Mouse (Mus musculus): Measurements from ENCODE around the gene Gm28308.

The Gm28308 gene

DNA sequence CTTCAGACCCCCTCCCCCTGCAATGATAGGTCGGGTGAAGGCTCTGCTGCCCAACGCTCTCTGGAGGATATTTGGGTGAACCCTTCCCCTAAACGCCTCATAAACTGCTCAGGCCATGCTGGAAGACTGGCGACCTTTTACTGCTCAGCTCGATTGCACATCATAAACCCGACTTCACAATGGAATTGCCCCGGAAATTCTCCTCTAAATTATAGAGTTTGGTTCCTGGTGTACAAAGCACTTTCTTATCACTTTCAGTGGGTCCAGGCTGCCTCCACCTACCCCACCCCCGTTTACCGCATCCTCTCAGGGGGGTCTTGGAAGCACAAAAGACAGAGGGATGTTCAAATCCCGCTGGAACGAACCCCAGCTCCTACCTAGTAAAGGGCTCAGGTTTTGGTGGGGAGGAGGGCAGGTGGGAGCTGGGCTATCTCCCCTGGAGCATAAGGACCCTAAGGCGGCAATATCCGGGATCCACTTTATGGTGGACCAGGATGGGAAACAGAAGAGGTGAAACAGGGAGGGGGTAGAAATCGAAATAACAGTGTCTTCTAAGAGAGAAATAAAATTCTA, 5.6 kb upstream of the Gm28308 start:
- DNase-seq, result no peak

DNA sequence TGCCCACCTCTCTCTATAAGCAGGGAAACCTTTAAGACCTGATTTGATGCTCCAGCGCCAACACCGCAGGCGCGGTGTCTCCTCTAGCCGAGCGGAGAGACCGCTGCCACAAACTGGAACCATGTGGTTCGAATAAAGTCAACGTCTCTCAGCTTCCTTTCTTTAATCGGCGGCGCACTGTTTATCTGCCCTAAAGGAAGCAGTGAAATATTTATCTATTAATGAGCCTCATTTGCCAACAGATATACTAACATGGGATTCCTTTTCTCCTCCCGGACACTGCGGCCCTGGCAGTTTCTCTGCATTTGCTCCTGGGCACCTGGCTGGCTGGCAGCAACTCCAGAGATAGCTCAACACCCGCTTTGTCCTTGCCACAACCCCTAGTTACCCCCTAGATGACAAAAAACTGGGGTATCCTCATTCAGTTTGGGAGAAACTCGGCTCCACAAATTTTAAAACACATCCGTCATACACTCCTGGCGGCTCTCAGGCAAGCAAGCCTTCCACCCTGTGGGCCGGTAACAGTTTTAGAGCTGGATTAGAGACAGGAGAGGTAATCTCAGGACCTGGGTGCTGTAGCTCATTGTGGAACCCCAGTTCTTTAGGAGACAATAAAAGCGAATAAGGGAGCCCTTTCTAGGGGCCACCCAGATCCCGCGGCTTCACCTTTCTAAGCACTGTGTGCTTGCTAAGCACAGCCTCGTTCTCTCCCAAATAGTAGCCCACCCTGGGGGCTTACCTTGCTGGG, 4.9 kb upstream of the Gm28308 start:
- no peak for DNase-seq

DNA sequence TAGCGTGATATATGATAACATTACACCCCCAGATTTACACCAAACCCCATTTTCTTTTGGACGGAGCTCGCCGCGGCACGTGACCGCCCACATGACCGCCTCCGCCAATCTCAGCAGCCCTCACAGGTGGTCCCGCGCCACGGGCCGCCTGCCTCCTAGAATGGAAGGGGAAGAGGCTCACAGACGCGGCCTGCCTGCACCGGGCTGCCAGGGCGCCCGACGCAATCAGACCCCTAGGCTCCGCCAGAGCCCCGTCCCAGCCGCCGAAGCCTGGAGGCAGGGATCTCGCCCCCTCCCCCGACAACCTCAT, 4.3 kb upstream of the Gm28308 start:
- DNase-seq, result peak; percentile 79

DNA sequence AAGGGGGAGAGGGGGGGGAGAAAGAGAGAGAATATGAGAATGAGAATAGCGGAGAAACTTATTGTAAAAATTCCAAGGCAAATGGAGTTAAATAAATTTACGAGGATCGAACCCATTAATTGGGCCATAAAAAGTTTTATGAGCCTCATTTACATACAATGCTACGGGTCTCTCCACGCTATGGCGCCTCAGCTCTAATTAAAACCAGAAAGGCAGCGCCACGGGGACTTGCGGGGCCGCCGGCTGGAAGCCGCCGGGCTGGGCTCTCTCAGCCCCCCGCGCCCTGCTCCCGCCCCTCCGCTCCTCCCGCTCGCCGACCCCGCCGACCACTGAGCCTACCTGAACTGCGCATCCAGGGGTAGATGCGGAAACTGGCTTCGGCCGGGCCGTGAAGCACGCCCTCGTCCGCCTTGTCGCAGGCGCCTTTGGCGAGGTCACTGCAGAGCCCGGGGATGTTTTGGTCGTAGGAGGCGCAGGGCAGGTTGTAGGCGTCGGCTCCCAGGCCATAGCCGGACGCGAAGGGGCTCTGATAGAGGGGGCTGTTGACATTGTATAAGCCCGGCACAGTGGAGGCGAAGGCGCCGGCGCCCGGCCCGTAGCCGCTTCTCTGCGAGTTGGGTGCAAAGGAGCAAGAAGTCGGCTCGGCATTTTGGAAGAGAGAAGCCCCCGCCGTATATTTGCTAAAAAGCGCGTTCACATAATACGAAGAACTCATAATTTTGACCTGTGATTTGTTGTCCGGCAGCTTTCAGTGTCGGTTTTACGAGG, 3.7 kb upstream of the Gm28308 start:
- no peak for DNase-seq

DNA sequence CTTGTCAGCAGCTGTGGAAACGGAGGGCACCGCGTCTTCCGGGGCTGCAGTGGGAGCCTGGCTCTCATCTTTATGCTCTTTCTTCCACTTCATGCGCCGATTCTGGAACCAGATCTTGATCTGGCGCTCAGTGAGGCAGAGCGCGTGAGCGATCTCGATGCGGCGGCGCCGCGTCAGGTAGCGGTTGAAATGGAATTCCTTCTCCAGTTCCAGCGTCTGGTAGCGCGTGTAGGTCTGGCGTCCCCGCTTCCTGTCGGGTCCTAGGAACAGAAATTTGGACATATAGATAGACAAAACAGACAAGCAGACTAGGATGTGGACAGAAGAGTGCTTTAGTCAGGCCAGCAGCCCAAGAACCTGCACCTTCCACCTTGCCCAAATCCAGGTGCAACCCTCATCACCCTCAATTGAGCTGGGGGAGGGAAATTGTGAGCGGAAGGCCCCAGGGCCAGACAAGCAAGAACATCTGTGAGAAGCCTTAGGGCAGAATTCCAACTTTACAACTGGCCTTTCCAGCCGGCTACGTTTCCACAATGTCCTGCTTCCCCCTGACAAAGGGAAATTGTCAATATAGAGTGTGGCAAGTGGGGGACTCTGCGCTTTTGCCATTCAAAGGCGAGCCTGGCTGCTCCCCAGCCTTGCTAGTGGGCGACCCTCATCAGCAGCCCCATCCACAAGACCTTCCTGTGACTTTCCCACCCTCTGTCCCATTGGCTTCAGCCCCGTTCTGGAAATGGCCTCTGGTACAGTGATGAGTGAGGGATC, 2.8 kb upstream of the Gm28308 start:
- no peak for DNase-seq

DNA sequence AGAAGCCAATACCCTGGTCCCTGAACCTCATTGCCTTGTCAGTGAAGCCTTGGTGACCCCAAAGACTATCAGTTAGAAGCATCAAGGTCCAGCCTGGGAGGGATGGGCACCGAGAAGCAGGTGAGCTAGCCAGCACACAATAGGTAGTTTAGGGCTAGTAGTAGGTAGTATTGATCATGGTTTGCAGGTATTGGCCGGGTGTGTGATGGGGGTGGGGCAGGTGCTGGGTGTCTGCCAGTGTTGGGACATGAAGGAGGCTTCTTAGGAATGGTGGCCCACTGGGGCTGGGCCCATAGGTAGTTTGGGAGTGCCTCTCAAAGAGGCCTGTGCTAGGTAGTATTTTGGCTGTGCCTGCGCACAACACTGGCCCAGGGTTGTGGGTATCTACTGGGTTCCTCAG, 1.9 kb upstream of the Gm28308 start:
- no peak for DNase-seq

DNA sequence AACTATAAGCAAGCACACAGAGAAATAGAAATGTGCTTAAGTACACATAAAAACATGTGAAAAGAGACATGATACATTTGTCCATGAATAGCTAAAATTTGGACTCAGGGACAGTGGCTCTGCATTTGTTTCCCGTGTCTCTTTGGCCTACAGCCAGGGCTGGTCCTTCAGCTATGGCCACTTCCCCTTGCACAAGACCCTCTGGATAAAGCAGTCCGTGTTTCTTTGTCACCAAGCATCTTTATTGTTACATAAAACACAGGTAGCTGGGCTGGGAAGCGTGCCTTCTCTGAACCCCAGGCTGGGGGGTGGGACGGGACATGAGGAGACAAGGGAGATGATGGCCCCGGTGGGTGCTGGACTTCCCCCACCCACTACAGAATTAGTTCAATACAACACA, 1.1 kb upstream of the Gm28308 start:
- DNase-seq, result no peak

DNA sequence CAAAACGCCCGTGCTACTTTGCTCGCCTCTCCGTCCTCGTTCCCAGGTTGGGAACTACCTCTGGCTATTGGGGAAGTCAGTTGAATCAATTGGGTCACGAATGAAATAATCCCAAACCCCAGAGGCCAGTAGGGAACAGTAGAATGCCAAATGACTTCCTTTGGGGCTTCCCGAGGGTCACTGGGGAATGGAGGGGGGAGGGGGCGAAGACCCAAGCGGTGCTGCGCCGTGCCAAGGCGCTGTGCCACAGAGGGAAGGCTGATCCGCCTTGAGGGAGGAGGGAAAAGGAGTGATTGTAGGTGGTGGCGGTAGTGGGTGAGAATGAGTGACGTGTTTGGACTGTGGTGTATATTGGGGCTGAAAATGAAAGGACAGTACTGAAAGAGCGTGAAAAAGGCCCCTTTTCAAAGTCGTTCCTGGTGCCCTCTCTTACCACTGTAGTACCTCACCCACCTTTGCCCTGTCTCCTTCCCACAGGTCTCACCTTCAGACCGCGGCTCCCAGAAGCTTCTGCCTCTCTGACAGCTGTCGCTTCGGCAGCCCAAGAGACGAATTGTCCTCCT, 502 bp downstream of the Gm28308 start:
- DNase-seq, result peak; percentile 46

DNA sequence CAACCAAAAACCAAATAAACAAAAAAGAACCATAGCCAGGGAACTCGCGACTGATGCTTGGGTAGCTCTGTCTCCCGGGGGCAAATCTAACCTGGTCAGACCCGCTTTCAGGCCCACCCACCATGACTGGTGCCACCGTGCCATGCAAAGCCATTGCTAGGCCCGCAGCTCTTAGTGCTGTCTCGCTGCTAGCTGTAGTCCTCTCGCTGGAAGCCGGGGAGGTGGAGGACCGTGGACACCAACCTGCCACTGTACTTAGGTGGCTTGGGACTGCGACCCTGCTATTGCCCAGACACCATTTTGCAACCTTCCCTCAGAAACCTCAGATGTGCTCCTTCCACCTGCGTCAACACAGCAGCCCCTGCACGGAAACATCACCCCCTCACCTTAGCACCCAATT, 1.2 kb downstream of the Gm28308 start:
- DNase-seq, result peak; percentile 15

DNA sequence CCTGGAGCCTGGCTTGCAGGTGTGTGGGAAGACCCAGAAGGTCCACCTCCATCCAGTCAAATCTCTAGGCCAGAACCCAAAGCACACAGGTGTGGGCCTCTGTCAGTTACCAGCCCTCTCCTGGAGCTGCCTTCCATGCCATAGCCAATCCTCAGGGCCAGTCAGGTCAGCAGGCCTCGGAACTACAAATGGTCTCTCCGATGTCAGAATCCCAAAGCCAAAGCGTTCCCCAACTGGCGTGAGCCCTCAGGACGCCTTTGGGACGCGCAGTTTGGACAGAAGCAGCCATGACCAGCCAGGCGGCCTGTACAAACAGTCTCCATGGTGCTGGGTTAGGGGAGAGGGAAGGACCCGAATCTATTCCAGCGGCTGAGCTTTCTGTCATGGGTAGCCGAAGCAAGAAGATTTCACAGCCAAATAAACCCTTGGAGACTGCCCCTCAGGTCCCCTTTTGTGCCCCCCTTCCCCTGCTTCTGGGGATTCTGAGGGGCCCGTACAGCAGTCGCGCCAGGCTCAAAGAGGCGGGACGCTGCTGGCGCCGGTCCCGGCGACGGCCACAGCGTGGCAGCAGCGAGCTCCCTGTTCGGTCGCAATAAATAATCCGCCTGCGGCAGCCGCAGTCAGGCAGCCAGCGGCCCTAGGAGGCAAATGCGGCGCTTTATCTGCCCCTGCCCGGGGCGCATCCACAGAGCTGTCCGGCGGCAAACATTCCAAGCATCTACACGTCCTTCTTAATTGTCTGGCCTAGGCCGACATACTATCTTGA, 1.8 kb downstream of the Gm28308 start:
- DNase-seq, result peak; percentile 87

DNA sequence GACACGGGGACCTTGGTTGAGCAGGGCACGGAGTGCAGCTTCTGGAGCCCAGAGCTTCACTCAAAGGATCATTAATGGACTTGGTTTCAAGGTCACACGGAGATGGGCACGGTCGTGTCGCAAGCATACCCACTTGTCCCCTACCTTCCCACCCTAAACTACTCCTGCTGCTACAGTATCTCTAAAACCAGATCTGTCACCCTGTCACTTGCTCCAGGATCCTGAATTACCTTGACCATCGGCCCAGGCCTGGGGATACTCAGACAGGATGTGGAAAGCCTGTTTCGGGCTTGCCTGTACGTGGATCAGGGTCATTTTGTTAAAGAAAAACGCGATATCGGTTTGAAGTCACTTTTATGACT, 3.5 kb downstream of the Gm28308 start:
- no peak for DNase-seq

DNA sequence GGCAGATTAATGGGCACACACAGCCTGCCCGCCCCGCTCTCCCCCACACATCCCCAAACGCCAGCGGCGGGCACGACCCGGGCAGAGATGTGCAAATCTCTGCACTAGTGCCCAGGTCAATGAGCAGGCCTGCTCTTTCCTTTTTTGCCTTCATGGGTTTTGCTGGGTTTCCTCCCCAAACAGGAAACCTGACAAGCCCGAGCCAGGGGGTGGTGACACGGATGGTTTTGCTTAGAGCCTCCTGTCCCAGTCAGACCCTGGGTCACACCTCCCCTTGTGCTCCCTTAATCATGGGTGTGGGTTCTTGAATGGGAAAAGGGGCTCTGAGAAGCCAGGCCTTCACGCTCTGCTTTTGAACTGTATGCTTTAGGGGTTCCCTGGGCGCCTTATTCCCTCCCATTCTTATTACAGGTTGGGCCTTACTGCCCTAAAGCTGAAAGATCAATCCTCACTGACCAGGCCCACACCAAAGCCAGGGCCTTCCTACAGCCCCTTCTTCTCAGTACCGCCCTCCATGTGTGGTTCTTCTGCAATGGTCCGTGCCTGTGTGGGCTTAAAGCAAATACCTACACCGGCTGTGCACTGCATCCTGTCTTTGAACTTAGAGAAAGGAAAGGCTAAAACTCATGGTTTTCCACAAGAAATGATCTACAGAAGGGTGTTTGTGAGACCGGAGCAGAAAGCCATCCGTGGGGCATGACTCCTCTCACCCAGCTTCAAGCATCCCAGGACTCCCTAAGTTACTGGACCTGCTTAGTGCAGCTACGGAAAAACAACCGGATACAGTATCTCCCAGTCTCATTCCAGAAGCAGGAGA, 4.1 kb downstream of the Gm28308 start:
- peak; percentile 45 for DNase-seq

DNA sequence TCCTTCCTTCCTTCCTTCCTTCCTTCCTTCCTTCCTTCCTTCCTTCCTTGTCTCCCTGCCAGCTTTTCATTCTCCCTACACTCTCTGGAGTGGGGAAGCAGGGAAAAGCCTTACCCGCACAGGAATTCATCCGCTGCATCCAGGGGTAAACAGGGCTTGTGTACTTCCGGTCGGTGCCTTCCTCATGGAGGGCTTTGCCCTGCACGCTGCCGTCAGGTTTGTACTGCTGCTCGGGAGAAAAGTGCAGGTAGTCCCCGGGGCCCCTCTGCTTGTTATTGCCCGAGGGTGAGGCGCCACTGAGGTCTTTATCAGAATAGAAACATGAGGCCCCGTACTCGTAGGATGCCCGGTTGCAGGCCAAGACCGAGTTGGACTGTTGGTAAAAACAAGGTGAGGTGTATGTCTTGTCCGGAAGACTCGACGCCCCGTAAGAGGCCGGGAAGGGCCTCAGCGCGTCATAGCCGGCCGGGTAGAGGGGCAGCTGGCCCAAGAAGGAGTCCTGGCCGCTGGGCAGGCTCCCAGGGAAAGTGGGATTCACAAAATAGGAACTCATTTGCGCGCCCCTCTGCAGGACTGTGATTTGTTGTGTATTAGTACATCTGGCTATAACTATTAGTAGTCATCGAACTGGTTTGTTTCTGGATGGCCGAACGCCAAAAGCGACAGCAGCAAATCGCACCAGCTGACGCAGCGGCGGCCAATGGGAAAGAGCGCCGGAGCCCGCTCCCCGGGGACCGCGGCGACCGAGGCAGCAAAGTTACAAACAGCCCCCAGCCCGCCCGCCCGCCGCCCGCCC, 4.9 kb downstream of the Gm28308 start, which contains the start of gene Hoxa6:
Hoxa6 (minus strand) TSS at position 651 of the 796 bp plus-strand sequence.
- peak; percentile 75 for DNase-seq

DNA sequence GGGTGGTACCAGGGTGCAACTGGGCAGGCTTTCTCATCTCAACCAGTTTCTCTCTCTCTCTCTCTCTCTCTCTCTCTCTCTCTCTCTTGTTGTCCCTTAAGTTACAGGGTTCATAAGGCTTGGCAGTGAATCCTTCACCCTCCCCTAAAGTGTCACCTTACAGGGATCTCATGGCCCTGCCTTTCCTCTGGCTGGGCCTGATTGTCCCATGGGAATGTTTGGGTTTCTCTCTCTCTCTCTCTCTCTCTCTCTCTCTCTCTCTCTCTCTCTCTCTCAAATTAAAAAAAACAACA, 5.5 kb downstream of the Gm28308 start:
- no peak for DNase-seq

DNA sequence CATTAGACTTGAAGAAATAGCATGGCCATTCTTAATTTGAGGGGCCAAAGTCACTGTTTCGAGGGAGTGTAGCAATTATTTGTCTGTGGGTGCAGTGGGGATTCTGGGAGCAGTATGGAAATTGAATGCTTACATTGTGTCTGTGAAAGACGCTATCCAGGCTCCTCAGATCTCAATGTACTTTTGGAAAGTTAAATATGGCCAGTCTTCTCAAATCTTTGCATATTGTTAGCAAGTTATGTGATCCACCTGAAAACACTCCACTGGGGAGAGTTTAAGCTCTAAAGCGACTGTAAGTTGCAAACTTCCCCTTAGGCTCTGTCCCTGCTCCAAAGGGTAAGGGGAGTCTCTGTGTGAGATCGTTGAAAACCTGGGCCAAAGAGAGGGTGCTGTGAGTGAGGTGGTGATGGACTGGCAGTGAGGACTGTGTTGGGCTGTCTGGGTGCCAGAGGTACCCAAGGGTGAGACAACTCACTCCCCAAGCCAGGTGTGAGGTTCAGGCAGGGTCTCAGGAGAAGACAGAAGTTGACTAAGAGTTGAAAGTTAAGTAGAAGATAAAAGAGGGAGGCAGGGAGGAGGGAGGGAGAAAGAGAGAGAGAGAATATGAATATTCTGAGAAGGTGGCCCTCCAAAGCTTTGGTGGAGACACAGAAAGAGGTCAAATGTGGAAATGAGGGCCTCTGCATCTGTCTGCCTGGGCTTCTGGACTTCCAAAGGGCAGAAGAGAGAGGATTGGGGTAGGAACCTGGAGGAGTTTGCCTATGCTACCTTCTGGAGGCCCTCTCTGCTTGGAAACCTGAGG, 6.1 kb downstream of the Gm28308 start:
- no peak for DNase-seq

DNA sequence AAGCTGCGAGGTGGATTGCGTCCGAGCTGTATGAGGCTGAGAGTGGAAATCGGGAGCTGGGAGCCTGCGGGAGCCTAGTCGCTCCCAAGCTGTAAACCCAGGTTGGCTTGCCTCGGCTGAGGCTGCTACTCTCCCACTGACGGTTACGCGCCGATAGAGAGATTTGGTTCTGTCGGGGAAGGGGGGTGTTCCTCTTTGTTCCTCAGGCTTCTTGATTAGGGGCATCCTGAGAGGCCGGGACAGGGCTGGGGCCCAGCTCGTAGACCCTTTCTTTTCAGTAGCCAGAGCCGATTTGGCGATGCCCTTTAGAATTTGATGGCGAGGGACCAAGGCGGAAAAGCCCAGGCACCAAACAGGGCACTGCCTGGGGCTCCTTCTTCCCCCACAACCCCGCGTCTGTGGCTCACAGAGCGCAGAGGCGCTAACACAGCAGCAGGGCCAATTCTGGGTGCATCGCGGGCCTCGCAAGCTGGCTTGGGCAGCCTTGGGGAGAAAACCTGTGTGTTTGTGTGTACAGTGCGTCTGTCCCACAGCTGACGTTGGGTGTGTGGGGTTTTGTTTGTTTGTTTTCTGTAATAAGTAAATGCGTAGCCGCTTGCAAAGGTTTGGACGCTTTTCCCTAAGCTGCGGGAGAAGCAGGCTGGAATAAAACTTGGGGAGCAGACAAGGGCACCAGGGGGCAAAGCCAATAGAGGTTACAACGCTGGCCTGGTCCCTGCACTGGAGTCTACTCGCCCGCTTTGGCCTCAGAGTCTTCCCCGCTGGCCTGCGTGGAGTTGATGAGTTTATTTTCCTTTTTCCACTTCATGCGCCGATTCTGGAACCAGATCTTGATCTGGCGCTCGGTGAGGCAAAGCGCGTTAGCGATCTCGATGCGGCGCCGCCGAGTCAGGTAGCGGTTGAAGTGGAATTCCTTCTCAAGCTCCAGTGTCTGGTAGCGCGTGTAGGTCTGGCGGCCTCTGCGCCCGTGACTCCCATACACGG, 7.2 kb downstream of the Gm28308 start:
- DNase-seq, result no peak

DNA sequence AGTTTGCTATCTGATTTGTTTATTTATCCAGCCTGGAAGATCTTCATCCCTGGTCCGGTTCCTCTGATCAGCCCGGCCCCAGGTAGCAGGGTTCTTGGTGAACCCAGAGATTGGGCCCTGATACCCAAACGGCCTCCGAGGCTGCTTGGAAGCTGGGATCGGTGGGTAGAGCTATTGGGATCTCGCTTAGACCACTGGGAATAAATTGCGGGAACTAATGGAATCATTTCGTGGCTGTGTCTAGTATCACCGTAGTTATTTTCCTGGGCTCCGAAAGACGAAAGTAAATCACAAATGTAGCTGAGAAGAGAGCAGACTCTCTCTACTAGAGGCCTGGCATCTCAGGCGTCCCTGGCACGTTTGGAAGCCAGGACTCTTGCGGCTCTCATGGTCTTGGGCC, 7.9 kb downstream of the Gm28308 start:
- DNase-seq, result peak; percentile 19

DNA sequence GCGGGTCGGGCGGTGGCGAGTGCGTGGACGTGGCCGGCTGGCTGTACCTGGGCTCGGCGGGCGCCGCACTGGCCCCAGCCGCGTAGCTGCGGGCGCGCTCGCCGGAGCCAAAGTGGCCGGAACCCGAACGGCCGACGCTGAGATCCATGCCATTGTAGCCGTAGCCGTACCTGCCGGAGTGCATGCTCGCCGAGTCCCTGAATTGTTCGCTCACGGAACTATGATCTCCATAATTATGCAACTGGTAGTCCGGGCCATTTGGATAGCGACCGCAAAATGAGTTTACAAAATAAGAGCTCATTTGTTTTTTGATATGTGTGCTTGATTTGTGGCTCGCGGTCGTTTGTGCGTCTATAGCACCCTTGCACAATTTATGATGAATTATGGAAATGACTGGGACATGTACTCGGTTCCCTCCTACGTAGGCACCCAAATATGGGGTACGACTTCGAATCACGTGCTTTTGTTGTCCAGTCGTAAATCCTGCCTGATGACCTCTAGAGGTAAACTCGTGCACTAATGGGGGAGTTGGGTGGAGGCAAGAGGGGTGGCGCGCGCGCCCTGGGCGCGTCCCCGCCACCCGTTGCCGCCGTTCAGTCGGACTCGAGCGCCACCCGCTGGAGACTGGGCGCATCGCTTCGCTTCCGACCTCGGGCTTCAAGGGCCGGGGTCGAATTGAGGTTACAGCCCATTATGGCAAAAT, 8.9 kb downstream of the Gm28308 start, which contains the start of gene Hoxa5:
Hoxa5 (minus strand) TSS at position 538 of the 703 bp plus-strand sequence.
- peak; percentile 94 for DNase-seq

Data from lung, postnatal 10 days (tissue).